Mouse (Mus musculus) liver, embryonic 14.5 days (tissue): ENCODE results near the gene Sorcs2. TPM values are rescaled to one million over a fixed set of nuclear protein-coding genes. Genes with fewer than 3 reads are reported as not detected.

Experiments
- ATAC-seq: fragments of 200-750 bp; cut with Nextera tagmentation; 2 replicates; pipeline ENCODE4 v1.8.0; 2017; ENCODE audit warnings: moderate number of reproducible peaks, mild to moderate bottlenecking, moderate library complexity; ENCODE audit not compliant: insufficient read depth
- DNase-seq, 3 experiments: peaks; one replicate each; pipeline ENCODE4 v3.0.0-alpha.2; 2012 to 2013; ENCODE audit warnings: low read depth in 3 of 3, low spot score in 3 of 3
- H3K27ac ChIP-seq: fragments of 300-500 bp; sonication (generic); 2 replicates; pipeline ENCODE4 v1.5.1; 2014; ENCODE audit warnings: moderate library complexity, mild to moderate bottlenecking, control low read depth, inconsistent platforms
- H3K27me3 ChIP-seq: fragments of 300-500 bp; sonication (generic); 2 replicates; pipeline ENCODE4 v1.6.1; 2014; ENCODE audit warnings: mild to moderate bottlenecking, low read length, moderate library complexity; ENCODE audit not compliant: control insufficient read depth, insufficient read depth
- H3K36me3 ChIP-seq: fragments of 300-500 bp; sonication (generic); replicated peaks from 2 replicates; pipeline ENCODE4 v1.6.1; 2014; ENCODE audit warnings: low read depth; ENCODE audit not compliant: control insufficient read depth, insufficient read depth
- H3K4me1 ChIP-seq, 2 experiments: fragments of 200-500 bp in 1 of 2; fragments of 300-500 bp in 1 of 2; sonication (generic) in 1 of 2; replicated peaks; 2 replicates each; pipeline ENCODE4 v1.6.1; 2012 to 2014; ENCODE audit warnings: antibody characterized with exemption in 1 of 2, inconsistent platforms in 1 of 2, low read length in 1 of 2; ENCODE audit not compliant: control insufficient read depth in 2 of 2, insufficient read depth in 2 of 2
- H3K4me2 ChIP-seq: fragments of 300-500 bp; sonication (generic); 2 replicates; pipeline ENCODE4 v1.6.1; 2014; ENCODE audit warnings: low read depth, mild to moderate bottlenecking, control low read depth, moderate library complexity
- H3K4me3 ChIP-seq, 2 experiments: fragments of 200-500 bp in 1 of 2; fragments of 300-500 bp in 1 of 2; sonication (generic) in 1 of 2; 2 replicates each; pipeline ENCODE4 v1.5.1; 2012 to 2014; ENCODE audit warnings: low read depth in 2 of 2, low read length in 2 of 2, mild to moderate bottlenecking in 2 of 2, control low read depth in 1 of 2, inconsistent platforms in 1 of 2, moderate library complexity in 1 of 2; ENCODE audit not compliant: insufficient read depth in 1 of 2
- H3K9ac ChIP-seq: fragments of 300-500 bp; sonication (generic); replicated peaks from 2 replicates; pipeline ENCODE4 v1.6.1; 2014; ENCODE audit warnings: mild to moderate bottlenecking, control low read depth, moderate library complexity
- H3K9me3 ChIP-seq: fragments of 300-500 bp; sonication (generic); 2 replicates; pipeline ENCODE4 v1.6.1; 2016; ENCODE audit warnings: low read length, mixed read lengths; ENCODE audit not compliant: control insufficient read depth
- CTCF ChIP-seq: IDR thresholded peaks from 2 replicates; pipeline ENCODE4 v1.5.1; 2016; ENCODE audit warnings: antibody characterized with exemption, low read depth, control low read depth
- EP300 ChIP-seq: IDR thresholded peaks from 2 replicates; pipeline ENCODE4 v1.6.1; 2016; ENCODE audit warnings: antibody characterized with exemption, low read depth
- WGBS: fragments of 180-500 bp; shearing (Covaris S2); extraction: QIAGEN DNeasy Blood & Tissue Kit; methylation state at CpG from one replicate; pipeline ENCODE4 v1.1.7; 2014; ENCODE audit not compliant: insufficient replicate concordance; 5-methylcytosine and 5-hydroxymethylcytosine counted together
- polyA plus RNA-seq, 2 experiments: library from polyadenylated mRNA; depleted of rRNA in 1 of 2; stranded (reverse) in 1 of 2; unstranded in 1 of 2; fragments of >200 nt; fragmentation: Nextera tagmentation in 1 of 2; extraction: Ambion mirVana in 1 of 2; gene quantifications; 2 replicates each; pipeline versions ENCODE4 v1.2.1 to v1.2.3; 2012 to 2014

The Sorcs2 gene
- polyA plus RNA-seq, 2 experiments = 0.17 to 0.33 TPM

GRCm38 (mm10) chr5:36128513-36128912 lies 269.4 kb downstream of the Sorcs2 start:
- Histone ChIP-seq H3K4me1 (no peaks in the 10 kb centered on the region), H3K4me3 (no peak overlapping the region), H3K36me3 (no peaks in the 10 kb centered on the region), H3K9me3 (no peaks in the 10 kb centered on the region), H3K4me2 (no peak overlapping the region), H3K27me3 (no peaks in the 10 kb centered on the region), H3K27ac (no peak overlapping the region), H3K9ac (no peak overlapping the region)
- TF ChIP-seq CTCF = no peak
- TF ChIP-seq EP300 = no peak
- no peak for ATAC-seq
- DNase-seq = no peak
- 44% methylated on average over 3 of the region's 3 CpGs for WGBS

GRCm38 (mm10) chr5:36124993-36125392 lies 272.9 kb downstream of the Sorcs2 start:
- TF ChIP-seq EP300 (no peak), CTCF (no peak)
- H3K4me1 ChIP-seq = peaks cover 0 to 3% of the 10 kb centered on the region in 2 experiments; a peak in 1 of 4 replicates
- H3K4me2 ChIP-seq = no peak overlapping the region
- H3K27me3 ChIP-seq = no peaks in the 10 kb centered on the region
- 71% methylated on average over 6 of the region's 6 CpGs for WGBS
- H3K9me3 ChIP-seq = no peaks in the 10 kb centered on the region
- H3K36me3 ChIP-seq = no peaks in the 10 kb centered on the region
- H3K4me3 ChIP-seq = no peak overlapping the region
- no peak for DNase-seq
- H3K9ac ChIP-seq = no peak overlapping the region
- ATAC-seq = no peak
- H3K27ac ChIP-seq = no peak overlapping the region

- no peak overlapping the region for H3K27ac ChIP-seq
- no peaks in the 10 kb centered on the region for H3K36me3 ChIP-seq
- ATAC-seq (no peak), DNase-seq (no peak)
- H3K9me3 ChIP-seq = no peaks in the 10 kb centered on the region
- no peak overlapping the region for H3K9ac ChIP-seq
- no peaks in the 10 kb centered on the region for H3K27me3 ChIP-seq
- H3K4me2 ChIP-seq = no peak overlapping the region
- TF ChIP-seq CTCF (no peak), EP300 (no peak)
- H3K4me3 ChIP-seq = no peak overlapping the region
- peaks cover 0 to 3% of the 10 kb centered on the region in 2 experiments; a peak in 1 of 4 replicates for H3K4me1 ChIP-seq
- WGBS = 58% methylated on average over 10 of the region's 10 CpGs
Measured at GRCm38 (mm10) chr5:36122987-36123386, 275.0 kb downstream of the Sorcs2 start.

- DNase-seq = no peak
- Histone ChIP-seq H3K4me1 (peaks cover 0 to 3% of the 10 kb centered on the region in 2 experiments; a peak in 1 of 4 replicates), H3K27me3 (no peaks in the 10 kb centered on the region), H3K4me3 (no peak overlapping the region), H3K36me3 (no peaks in the 10 kb centered on the region), H3K4me2 (no peak overlapping the region), H3K9me3 (no peaks in the 10 kb centered on the region), H3K27ac (no peak overlapping the region), H3K9ac (no peak overlapping the region)
- no peak for ATAC-seq
- TF ChIP-seq EP300 (no peak), CTCF (no peak)
- 44% methylated on average over 3 of the region's 3 CpGs for WGBS
Measured at GRCm38 (mm10) chr5:36120931-36121341, 277.0 kb downstream of the Sorcs2 start.

- H3K9me3 ChIP-seq = no peaks in the 10 kb centered on the region
- H3K27ac ChIP-seq = no peak overlapping the region
- H3K4me3 ChIP-seq = no peak overlapping the region
- H3K27me3 ChIP-seq = no peaks in the 10 kb centered on the region
- H3K9ac ChIP-seq = no peak overlapping the region
- DNase-seq (no peak), ATAC-seq (no peak)
- WGBS = 47% methylated on average over 4 of the region's 5 CpGs
- H3K4me1 ChIP-seq = peaks cover 0 to 3% of the 10 kb centered on the region in 2 experiments; a peak in 1 of 4 replicates
- no peak overlapping the region for H3K4me2 ChIP-seq
- TF ChIP-seq CTCF (no peak), EP300 (no peak)
- no peaks in the 10 kb centered on the region for H3K36me3 ChIP-seq
Measured at GRCm38 (mm10) chr5:36118061-36118460, 279.9 kb downstream of the Sorcs2 start.
